Mouse (Mus musculus) thymus, adult 2 months (tissue): Measurements from ENCODE around the gene Sulf2.

Experiments used
- CTCF ChIP-seq: fragments of 200-500 bp; IDR thresholded peaks from 2 replicates; pipeline ENCODE4 v1.5.1; 2012; ENCODE audit warnings: mild to moderate bottlenecking, control low read depth, low read length, moderate library complexity, borderline replicate concordance; ENCODE audit not compliant: control insufficient read depth, poor library complexity, insufficient read depth; ENCODE audit errors: extremely low read depth
- POLR2A ChIP-seq: fragments of 200-500 bp; IDR thresholded peaks from 2 replicates; pipeline ENCODE4 v1.6.1; 2012; ENCODE audit warnings: mild to moderate bottlenecking, low read length, control low read depth, moderate library complexity; ENCODE audit not compliant: control insufficient read depth, poor library complexity, insufficient read depth; ENCODE audit errors: extremely low read depth

DNA sequence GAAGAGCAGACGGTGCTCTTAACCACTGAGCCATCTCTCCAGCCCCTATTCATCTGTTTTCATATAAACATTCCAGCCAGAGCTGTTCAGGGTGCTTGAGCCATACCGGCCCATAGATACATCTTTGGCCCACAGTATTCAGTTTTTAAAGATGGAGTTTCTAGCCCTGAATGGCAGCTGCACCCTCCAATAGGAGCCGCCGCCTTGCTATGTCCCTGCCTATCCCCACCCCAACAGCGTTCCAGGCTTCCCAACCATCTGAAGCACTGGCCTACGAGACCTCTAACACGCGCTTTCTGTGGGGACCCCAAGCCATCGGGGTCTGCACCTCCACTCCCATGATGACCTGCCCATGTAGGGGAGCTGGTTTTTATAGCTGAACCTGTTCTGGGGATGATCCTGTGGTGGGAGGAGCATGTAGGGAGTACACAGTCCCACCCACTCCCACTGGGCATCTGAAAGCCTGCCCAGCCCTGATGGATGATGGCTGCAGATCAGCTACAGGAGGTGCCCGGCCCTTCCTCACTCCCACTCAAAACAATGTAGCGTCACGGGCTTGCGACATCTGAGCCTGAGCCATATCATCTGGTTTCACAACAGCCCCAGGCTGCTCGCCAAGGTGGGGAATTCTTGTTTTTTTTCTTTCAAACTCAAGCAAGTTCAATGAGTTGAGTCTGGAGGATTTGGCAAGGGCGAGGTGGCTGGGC lies 39.7 kb downstream of the Sulf2 start:
- no peak for TF ChIP-seq CTCF
- no peak for TF ChIP-seq POLR2A
